Mouse (Mus musculus) olfactory bulb, adult 2 months (tissue): ENCODE data around the gene Med19.

ENCODE experiments used
- CTCF ChIP-seq: fragments of 200-500 bp; IDR thresholded peaks from 2 replicates; pipeline ENCODE4 v1.5.1; 2012; ENCODE audit warnings: low read depth, mild to moderate bottlenecking, low read length, moderate library complexity; ENCODE audit not compliant: insufficient read depth
- POLR2A ChIP-seq: fragments of 200-500 bp; IDR thresholded peaks from 2 replicates; pipeline ENCODE4 v1.6.1; 2012; ENCODE audit warnings: mild to moderate bottlenecking, low read depth, low read length, moderate library complexity; ENCODE audit not compliant: insufficient read depth

DNA sequence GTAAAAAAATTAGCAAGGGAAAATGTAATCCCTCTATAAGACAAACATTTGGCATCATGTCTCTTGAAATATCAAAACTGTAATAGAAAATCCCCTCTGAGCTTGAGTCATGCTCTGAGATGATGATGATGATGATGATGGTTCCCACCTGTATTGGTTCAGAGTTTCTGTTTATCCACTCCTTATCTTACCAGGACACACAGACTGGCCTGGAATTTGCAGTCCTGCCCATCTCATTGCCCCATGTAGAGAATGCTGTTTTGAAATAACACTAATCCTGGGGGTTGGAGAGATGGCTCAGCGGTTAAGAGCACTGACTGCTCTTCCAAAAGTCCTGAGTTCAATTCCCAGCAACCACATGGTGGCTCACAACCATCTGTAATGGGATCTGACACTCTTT is 54.2 kb downstream of the Med19 start:
- TF ChIP-seq CTCF: no peak
- TF ChIP-seq POLR2A: no peak
